Mouse (Mus musculus) megakaryocyte, embryonic 14.5 days (primary cell): ENCODE results near the gene Vmn1r115. TPM values are rescaled to one million over a fixed set of nuclear protein-coding genes. Genes with fewer than 3 reads are reported as not detected.
"Not testable (repeated sequence)": the region's sequence is repeated elsewhere in the genome, so short reads cannot be mapped to it uniquely, and the experiment has no call there.

Source experiments
- H3K27me3 ChIP-seq: replicated peaks from 2 replicates; pipeline ENCODE3; 2012; ENCODE audit warnings: inconsistent platforms
- H3K36me3 ChIP-seq: replicated peaks from 2 replicates; pipeline ENCODE3; 2012; ENCODE audit warnings: low read length, inconsistent platforms, mixed read lengths
- H3K4me1 ChIP-seq: 2 replicates; pipeline ENCODE4 v1.6.1; 2012; ENCODE audit warnings: inconsistent platforms
- H3K4me3 ChIP-seq: replicated peaks from 2 replicates; pipeline ENCODE3; 2012; ENCODE audit warnings: moderate library complexity, mild to moderate bottlenecking, inconsistent platforms
- H3K9me3 ChIP-seq: 2 replicates; pipeline ENCODE4 v1.6.1; 2012; ENCODE audit warnings: inconsistent platforms
- polyA plus RNA-seq: library from polyadenylated mRNA; stranded (reverse); fragments of >175 nt; gene quantifications from 2 replicates; pipeline ENCODE4 v1.2.3, GENCODE M21; 2012; ENCODE audit warnings: low replicate concordance; ENCODE audit not compliant: insufficient read depth

The Vmn1r115 gene
- polyA plus RNA-seq: not detected in 2 replicates

GRCm38 (mm10) chr7:20844885-20845284, at the start of gene Vmn1r115:
TSS of gene Vmn1r115 (minus strand) at chr7:20844985.
- not testable (repeated sequence) for H3K9me3 ChIP-seq, H3K36me3 ChIP-seq

GRCm38 (mm10) chr7:20884021-20884420, 39.2 kb upstream of the Vmn1r115 start, which contains the start of gene Vmn1r117:
TSS of gene Vmn1r117 (minus strand) at chr7:20884121.
- H3K36me3 ChIP-seq, H3K27me3 ChIP-seq, H3K4me1 ChIP-seq, H3K9me3 ChIP-seq, H3K4me3 ChIP-seq: not testable (repeated sequence)

More at GRCm38 (mm10) chr7:20844885-20845284, at the start of gene Vmn1r115:
- H3K4me1 ChIP-seq, H3K27me3 ChIP-seq, H3K4me3 ChIP-seq: not testable (repeated sequence)

GRCm38 (mm10) chr7:20871956-20872355, 27.2 kb upstream of the Vmn1r115 start, which contains the start of gene Vmn1r116:
TSS of gene Vmn1r116 (plus strand) at chr7:20872256.
- H3K27me3 ChIP-seq, H3K36me3 ChIP-seq, H3K9me3 ChIP-seq, H3K4me1 ChIP-seq, H3K4me3 ChIP-seq: not testable (repeated sequence)

- not testable (repeated sequence) for H3K4me3 ChIP-seq, H3K36me3 ChIP-seq, H3K9me3 ChIP-seq, H3K4me1 ChIP-seq, H3K27me3 ChIP-seq
These were observed 32.7 kb downstream of the Vmn1r115 start, which contains the start of gene Vmn1r114 for GRCm38 (mm10) chr7:20812086-20812485. TSS of gene Vmn1r114 (minus strand) at chr7:20812186.

Other genes starting within 250 kb of the Vmn1r115 start
- not detected in 2 replicates for gene Gm4513, start 246.0 kb downstream of the Vmn1r115 start, polyA plus RNA-seq
- gene Vmn1r107, start 176.1 kb downstream of the Vmn1r115 start, polyA plus RNA-seq: not detected in 2 replicates
- not detected in 2 replicates for gene Vmn1r111, start 141.8 kb downstream of the Vmn1r115 start, polyA plus RNA-seq
- not detected in 2 replicates for gene Gm10668, start 114.4 kb downstream of the Vmn1r115 start, polyA plus RNA-seq
- not detected in 2 replicates for gene Vmn1r112, start 73.8 kb downstream of the Vmn1r115 start, polyA plus RNA-seq
- gene Vmn1r113, start 57.7 kb downstream of the Vmn1r115 start, polyA plus RNA-seq: not detected in 2 replicates
- gene Vmn1r114, start 32.8 kb downstream of the Vmn1r115 start, polyA plus RNA-seq: not detected in 2 replicates
- gene Vmn1r116, start 27.3 kb upstream of the Vmn1r115 start, polyA plus RNA-seq: not detected in 2 replicates
- not detected in 2 replicates for gene Vmn1r117, start 39.1 kb upstream of the Vmn1r115 start, polyA plus RNA-seq
- gene Vmn1r118, start 67.4 kb upstream of the Vmn1r115 start, polyA plus RNA-seq: not detected in 2 replicates
- not detected in 2 replicates for gene Vmn1r119, start 167.5 kb upstream of the Vmn1r115 start, polyA plus RNA-seq
- gene Vmn1r120, start 208.8 kb upstream of the Vmn1r115 start, polyA plus RNA-seq: not detected in 2 replicates